Mouse (Mus musculus) cerebral cortex, adult 2 months (tissue): ENCODE results near the gene Ddrgk1.

Experiments used
- WGBS: fragments of 180-500 bp; shearing (Covaris S2); methylation state at CpG from one replicate; pipeline ENCODE4 v1.1.7; 2018; 5-methylcytosine and 5-hydroxymethylcytosine counted together

Ddrgk1 gene

GRCm38 (mm10) chr2:130664102-130664701 is at the start of gene Ddrgk1:
Ddrgk1 (minus strand) TSS chr2:130664659.
- under 1% methylated on average over 40 of the region's 40 CpGs for WGBS

DNA sequence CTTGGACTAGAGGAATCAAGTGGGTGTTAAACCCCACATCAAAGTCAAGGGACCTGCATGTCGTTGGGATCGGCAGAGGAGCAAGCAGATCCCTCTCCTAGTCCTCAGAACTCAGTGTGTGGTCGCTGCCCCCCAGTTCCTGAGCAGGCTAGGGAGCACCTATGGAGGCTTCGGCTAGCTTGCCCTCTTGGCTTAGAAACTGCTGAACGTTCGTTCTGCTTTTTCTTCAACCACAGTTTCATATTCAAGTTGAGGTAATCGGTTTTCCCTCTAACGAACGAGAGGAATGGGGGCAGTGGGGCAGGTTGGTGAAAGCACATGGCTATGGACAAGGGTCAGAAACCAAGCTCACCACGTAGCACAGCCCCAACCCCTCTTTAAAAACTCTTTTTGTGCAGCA is 42.6 kb upstream of the Ddrgk1 start:
- WGBS = 67% methylated on average over 10 of the region's 10 CpGs

- WGBS = 76% methylated on average over 4 of the region's 4 CpGs
Measured at GRCm38 (mm10) chr2:130706602-130707001, 42.1 kb upstream of the Ddrgk1 start.

DNA sequence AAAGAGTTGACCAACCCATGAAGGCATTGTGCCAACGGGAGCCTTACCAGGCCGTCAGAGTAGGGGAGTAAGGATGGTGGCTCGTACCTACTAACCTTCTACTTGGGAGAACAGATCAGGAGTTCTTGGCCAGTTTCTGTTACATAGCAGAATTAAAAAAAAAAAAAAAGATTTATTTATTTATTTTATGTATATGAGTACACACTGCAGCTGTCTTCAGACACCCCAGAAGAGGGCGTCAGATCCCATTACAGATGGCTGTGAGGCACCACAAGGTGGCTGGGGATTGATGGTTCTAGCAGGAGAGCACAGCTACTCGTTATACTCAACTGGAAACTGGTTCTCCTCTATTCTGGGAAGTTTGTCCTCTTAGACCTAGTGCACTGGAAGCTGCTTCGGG is 40.7 kb upstream of the Ddrgk1 start:
- WGBS = 67% methylated on average over 6 of the region's 6 CpGs

DNA sequence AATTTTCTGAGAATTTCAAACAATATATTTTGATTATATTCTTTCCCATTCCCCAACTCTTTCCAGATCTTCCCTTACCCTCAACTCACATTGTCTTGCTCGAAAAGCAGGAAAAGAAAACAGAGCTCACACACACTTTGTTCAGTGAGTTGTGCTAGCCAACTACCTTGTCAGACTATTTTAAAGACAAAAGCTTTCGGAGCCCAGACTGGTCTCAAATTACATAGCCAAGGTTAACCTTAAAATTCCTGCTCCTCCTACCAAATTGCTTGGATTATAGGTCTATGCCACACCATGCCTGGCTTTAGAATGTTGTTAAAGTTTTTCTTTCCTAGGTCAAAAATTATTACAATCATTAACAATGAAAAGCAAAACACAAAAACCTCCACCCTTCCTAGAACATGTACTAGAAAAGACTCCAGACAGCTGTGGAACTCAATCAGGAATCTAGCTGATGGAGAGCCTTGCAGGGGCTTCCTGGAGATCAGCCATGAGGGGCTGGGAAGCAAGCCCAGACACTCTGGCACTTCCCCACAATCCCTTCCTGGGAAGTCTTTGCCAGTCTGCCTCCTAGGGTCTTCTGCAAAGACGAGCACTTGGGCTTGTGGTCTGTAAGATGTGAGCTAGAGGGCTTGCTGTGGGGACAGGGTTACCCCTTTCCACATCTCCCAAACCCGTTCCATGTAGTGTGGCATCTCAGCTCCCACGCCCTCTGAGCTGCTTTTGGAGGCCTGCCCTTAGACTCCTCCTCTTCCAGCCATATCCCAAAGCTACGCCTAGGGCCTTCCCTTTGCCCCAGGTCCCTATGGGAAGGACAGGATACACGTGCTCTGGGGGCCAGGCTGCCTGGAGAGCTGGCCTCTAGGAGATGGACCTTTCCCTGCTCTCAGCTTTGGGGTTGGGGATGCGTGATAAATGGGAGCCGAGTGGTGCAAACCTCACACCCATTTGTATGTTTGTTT is 39.9 kb upstream of the Ddrgk1 start:
- WGBS = 48% methylated on average over 9 of the region's 9 CpGs

- WGBS = 6% methylated on average over 14 of the region's 14 CpGs
Measured at GRCm38 (mm10) chr2:130697821-130698266, 33.4 kb upstream of the Ddrgk1 start.

GRCm38 (mm10) chr2:130697153-130697810 is 32.8 kb upstream of the Ddrgk1 start, which contains the start of gene Slc4a11:
Slc4a11 (minus strand) TSS chr2:130697519.
- under 1% methylated on average over 59 of the region's 65 CpGs for WGBS

GRCm38 (mm10) chr2:130696700-130697152 is 32.3 kb upstream of the Ddrgk1 start:
- 2% methylated on average over 31 of the region's 31 CpGs for WGBS

GRCm38 (mm10) chr2:130693563-130693962 is 29.1 kb upstream of the Ddrgk1 start:
- WGBS = 73% methylated on average over 3 of the region's 3 CpGs

- WGBS = 74% methylated on average over 2 of the region's 2 CpGs
Measured at GRCm38 (mm10) chr2:130689011-130689410, 24.6 kb upstream of the Ddrgk1 start.

GRCm38 (mm10) chr2:130685426-130685825 is 21.0 kb upstream of the Ddrgk1 start:
- WGBS = 93% methylated on average over 9 of the region's 9 CpGs

- 73% methylated on average over 3 of the region's 3 CpGs for WGBS
Measured at GRCm38 (mm10) chr2:130681531-130681930, 17.1 kb upstream of the Ddrgk1 start.

DNA sequence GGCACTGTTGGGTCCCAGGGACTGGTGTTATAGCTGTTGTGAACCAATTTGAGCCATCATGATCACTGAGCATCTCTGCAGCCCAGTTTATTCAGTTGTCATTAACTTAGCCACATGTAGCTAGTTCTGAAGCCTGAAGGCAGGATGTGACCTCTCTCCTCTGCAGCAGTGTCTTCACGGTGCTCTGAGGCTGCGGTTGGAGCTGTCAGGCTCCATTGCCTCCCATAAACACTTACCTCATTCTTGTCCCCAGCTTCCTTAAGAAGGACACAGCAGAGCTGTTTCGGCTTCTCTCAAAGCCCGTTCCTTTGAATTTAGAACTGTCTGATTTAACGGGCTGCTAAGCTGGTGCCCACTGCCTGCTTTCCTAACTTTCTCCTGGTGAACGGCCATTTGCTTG is 15.4 kb upstream of the Ddrgk1 start:
- WGBS = 91% methylated on average over 6 of the region's 6 CpGs

GRCm38 (mm10) chr2:130679154-130679553 is 14.7 kb upstream of the Ddrgk1 start:
- WGBS = 70% methylated on average over 12 of the region's 12 CpGs

- WGBS = 87% methylated on average over 10 of the region's 10 CpGs
Measured at GRCm38 (mm10) chr2:130677211-130677610, 12.8 kb upstream of the Ddrgk1 start.

- under 1% methylated on average over 31 of the region's 31 CpGs for WGBS
Measured at GRCm38 (mm10) chr2:130667559-130667958, 3.1 kb upstream of the Ddrgk1 start, which contains the start of gene Itpa. Itpa (plus strand) TSS chr2:130667610.

DNA sequence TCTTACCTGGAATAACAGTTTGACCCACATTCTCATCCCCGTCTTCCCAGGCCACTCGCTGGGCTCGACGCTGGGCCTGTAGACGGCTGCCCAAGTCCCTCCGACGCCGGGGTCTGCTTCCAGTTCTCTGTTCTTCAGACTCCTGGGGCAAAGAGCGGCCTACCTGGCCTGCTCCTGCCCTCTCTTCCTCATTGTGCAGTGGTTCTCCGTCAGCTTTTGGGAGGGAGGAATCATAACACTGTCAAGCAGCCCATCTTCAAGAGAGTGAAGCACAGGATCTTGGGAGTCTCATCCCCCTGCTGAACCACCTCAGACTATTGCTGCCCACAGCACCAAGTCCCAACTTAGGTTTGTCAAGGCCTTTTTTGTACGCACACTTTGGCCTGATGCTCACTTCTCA is 1.1 kb downstream of the Ddrgk1 start:
- WGBS = 85% methylated on average over 11 of the region's 11 CpGs

DNA sequence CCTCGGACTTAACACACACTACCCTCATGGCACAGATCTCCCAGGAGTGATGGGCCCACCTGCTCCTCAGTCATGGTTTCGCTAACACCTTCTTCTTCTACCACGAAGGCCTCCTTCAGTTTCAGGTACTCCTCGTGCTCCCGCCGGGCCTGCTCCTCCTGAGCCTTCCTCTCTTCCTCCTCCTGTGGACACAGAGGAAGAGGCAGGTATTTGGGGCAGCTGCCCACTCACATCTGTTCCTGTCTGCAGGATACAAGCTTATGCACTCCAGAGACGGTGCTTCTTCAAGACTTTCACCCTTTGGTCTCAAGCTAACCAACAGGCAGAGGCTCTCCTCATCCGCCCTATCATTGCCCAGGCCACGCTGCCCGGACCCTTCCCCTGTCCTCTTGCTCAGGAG is 5.9 kb downstream of the Ddrgk1 start:
- WGBS = 72% methylated on average over 10 of the region's 10 CpGs

- WGBS = 48% methylated on average over 6 of the region's 6 CpGs
Measured at GRCm38 (mm10) chr2:130657541-130657940, 6.9 kb downstream of the Ddrgk1 start.

DNA sequence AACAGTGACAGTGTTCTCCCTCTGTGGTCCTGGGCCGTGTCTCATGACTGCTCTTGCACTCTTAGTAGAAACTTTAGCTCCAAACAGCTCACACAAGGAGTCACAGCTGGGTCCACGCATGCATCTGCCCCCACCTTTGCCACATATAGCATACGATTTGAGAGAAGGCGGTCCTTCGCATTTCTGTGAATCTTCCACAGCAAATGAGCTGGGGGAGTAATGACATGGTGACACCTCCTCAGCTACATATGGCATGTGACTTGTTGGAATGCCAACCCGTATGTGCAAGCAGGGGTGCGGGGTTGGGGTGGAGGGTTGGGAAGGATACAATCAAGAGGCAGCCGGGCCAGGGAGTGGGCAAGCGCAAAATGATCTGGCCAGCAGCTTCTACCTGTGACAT is 7.9 kb downstream of the Ddrgk1 start:
- 52% methylated on average over 9 of the region's 9 CpGs for WGBS

DNA sequence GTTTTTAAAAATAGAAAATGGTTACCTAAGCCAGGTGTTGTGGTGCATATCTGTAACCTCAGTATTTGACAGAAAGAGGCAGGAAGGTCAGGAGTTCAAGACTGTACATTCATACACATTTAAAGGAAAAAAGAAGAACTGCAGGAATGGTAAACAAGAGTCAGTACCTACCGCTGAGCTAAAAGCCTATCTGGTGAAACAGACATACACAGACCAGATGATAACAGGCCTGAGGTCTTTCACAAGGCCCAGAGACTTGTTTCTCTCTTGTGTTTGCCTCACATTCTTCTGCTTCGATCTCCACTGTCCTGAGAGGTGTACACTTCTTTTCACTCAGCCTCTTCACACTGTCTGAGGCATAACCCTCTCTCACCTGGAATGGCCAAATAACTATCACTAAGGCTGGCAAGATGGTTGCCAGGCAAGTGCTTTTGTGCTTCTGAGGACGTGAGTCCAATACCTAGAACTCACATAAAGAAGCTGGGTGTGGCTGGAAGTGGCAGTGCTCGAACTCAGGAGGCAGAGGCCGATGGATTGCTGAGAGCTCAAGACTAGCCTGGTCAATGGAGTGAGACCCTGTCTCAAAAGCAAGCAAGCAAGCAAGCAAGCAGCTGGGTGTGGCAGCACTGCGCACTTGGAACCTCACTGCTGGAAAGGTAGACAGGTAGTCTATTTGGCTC is 8.7 kb downstream of the Ddrgk1 start:
- 91% methylated on average over 6 of the region's 6 CpGs for WGBS

- WGBS = 90% methylated on average over 1 of the region's 1 CpGs
Measured at GRCm38 (mm10) chr2:130653760-130654159, 10.7 kb downstream of the Ddrgk1 start.
